Mouse (Mus musculus) liver, embryonic 14.5 days (tissue): ENCODE data around the gene Iqschfp. TPM values are rescaled to one million over a fixed set of nuclear protein-coding genes. Genes with fewer than 3 reads are reported as not detected.

Experiments
- ATAC-seq: fragments of 200-750 bp; cut with Nextera tagmentation; 2 replicates; pipeline ENCODE4 v1.8.0; 2017; ENCODE audit warnings: moderate number of reproducible peaks, mild to moderate bottlenecking, moderate library complexity; ENCODE audit not compliant: insufficient read depth
- DNase-seq, 3 experiments: peaks; one replicate each; pipeline ENCODE4 v3.0.0-alpha.2; 2012 to 2013; ENCODE audit warnings: low read depth in 3 of 3, low spot score in 3 of 3
- H3K27ac ChIP-seq: fragments of 300-500 bp; sonication (generic); 2 replicates; pipeline ENCODE4 v1.5.1; 2014; ENCODE audit warnings: moderate library complexity, mild to moderate bottlenecking, control low read depth, inconsistent platforms
- H3K27me3 ChIP-seq: fragments of 300-500 bp; sonication (generic); 2 replicates; pipeline ENCODE4 v1.6.1; 2014; ENCODE audit warnings: mild to moderate bottlenecking, low read length, moderate library complexity; ENCODE audit not compliant: control insufficient read depth, insufficient read depth
- H3K36me3 ChIP-seq: fragments of 300-500 bp; sonication (generic); replicated peaks from 2 replicates; pipeline ENCODE4 v1.6.1; 2014; ENCODE audit warnings: low read depth; ENCODE audit not compliant: control insufficient read depth, insufficient read depth
- H3K4me1 ChIP-seq, 2 experiments: fragments of 200-500 bp in 1 of 2; fragments of 300-500 bp in 1 of 2; sonication (generic) in 1 of 2; replicated peaks; 2 replicates each; pipeline ENCODE4 v1.6.1; 2012 to 2014; ENCODE audit warnings: antibody characterized with exemption in 1 of 2, inconsistent platforms in 1 of 2, low read length in 1 of 2; ENCODE audit not compliant: control insufficient read depth in 2 of 2, insufficient read depth in 2 of 2
- H3K4me2 ChIP-seq: fragments of 300-500 bp; sonication (generic); 2 replicates; pipeline ENCODE4 v1.6.1; 2014; ENCODE audit warnings: low read depth, mild to moderate bottlenecking, control low read depth, moderate library complexity
- H3K4me3 ChIP-seq, 2 experiments: fragments of 200-500 bp in 1 of 2; fragments of 300-500 bp in 1 of 2; sonication (generic) in 1 of 2; 2 replicates each; pipeline ENCODE4 v1.5.1; 2012 to 2014; ENCODE audit warnings: low read depth in 2 of 2, low read length in 2 of 2, mild to moderate bottlenecking in 2 of 2, control low read depth in 1 of 2, inconsistent platforms in 1 of 2, moderate library complexity in 1 of 2; ENCODE audit not compliant: insufficient read depth in 1 of 2
- H3K9ac ChIP-seq: fragments of 300-500 bp; sonication (generic); replicated peaks from 2 replicates; pipeline ENCODE4 v1.6.1; 2014; ENCODE audit warnings: mild to moderate bottlenecking, control low read depth, moderate library complexity
- H3K9me3 ChIP-seq: fragments of 300-500 bp; sonication (generic); 2 replicates; pipeline ENCODE4 v1.6.1; 2016; ENCODE audit warnings: low read length, mixed read lengths; ENCODE audit not compliant: control insufficient read depth
- CTCF ChIP-seq: IDR thresholded peaks from 2 replicates; pipeline ENCODE4 v1.5.1; 2016; ENCODE audit warnings: antibody characterized with exemption, low read depth, control low read depth
- EP300 ChIP-seq: IDR thresholded peaks from 2 replicates; pipeline ENCODE4 v1.6.1; 2016; ENCODE audit warnings: antibody characterized with exemption, low read depth
- WGBS: fragments of 180-500 bp; shearing (Covaris S2); extraction: QIAGEN DNeasy Blood & Tissue Kit; methylation state at CpG from one replicate; pipeline ENCODE4 v1.1.7; 2014; ENCODE audit not compliant: insufficient replicate concordance; 5-methylcytosine and 5-hydroxymethylcytosine counted together
- polyA plus RNA-seq, 2 experiments: library from polyadenylated mRNA; depleted of rRNA in 1 of 2; stranded (reverse) in 1 of 2; unstranded in 1 of 2; fragments of >200 nt; fragmentation: Nextera tagmentation in 1 of 2; extraction: Ambion mirVana in 1 of 2; gene quantifications; 2 replicates each; pipeline versions ENCODE4 v1.2.1 to v1.2.3; 2012 to 2014

The Iqschfp gene
- polyA plus RNA-seq, 2 experiments = not detected

GRCm38 (mm10) chr3:68388023-68388422 lies 496.0 kb downstream of the Iqschfp start:
- WGBS = 58% methylated on average over 3 of the region's 3 CpGs
- ATAC-seq = no peak
- H3K4me3 ChIP-seq = no peak overlapping the region

GRCm38 (mm10) chr3:68393578-68393977 lies 501.5 kb downstream of the Iqschfp start:
- Histone ChIP-seq H3K4me3 (no peak overlapping the region), H3K9ac (no peak overlapping the region), H3K27me3 (no peaks in the 10 kb centered on the region), H3K27ac (no peak overlapping the region), H3K4me1 (no peaks in the 10 kb centered on the region), H3K9me3 (no peaks in the 10 kb centered on the region), H3K36me3 (no peaks in the 10 kb centered on the region), H3K4me2 (no peak overlapping the region)
- DNase-seq = no peak
- WGBS = 51% methylated on average over 2 of the region's 2 CpGs
- no peak for ATAC-seq
- TF ChIP-seq CTCF = no peak
- TF ChIP-seq EP300 = no peak

More at GRCm38 (mm10) chr3:68388023-68388422, 496.0 kb downstream of the Iqschfp start:
- Histone ChIP-seq H3K27me3 (no peaks in the 10 kb centered on the region), H3K9ac (no peak overlapping the region), H3K4me2 (no peak overlapping the region), H3K9me3 (no peaks in the 10 kb centered on the region), H3K4me1 (no peaks in the 10 kb centered on the region), H3K36me3 (no peaks in the 10 kb centered on the region), H3K27ac (no peak overlapping the region)
- no peak for DNase-seq
- TF ChIP-seq EP300 (no peak), CTCF (no peak)

GRCm38 (mm10) chr3:68398691-68399090 lies 506.7 kb downstream of the Iqschfp start:
- no peaks in the 10 kb centered on the region for H3K4me1 ChIP-seq
- H3K9ac ChIP-seq = no peak overlapping the region
- H3K27ac ChIP-seq = no peak overlapping the region
- TF ChIP-seq CTCF (no peak), EP300 (no peak)
- WGBS = 61% methylated on average over 3 of the region's 3 CpGs
- H3K36me3 ChIP-seq = no peaks in the 10 kb centered on the region
- H3K27me3 ChIP-seq = no peaks in the 10 kb centered on the region
- H3K4me2 ChIP-seq = no peak overlapping the region
- ATAC-seq (no peak), DNase-seq (no peak)
- H3K9me3 ChIP-seq = no peaks in the 10 kb centered on the region
- H3K4me3 ChIP-seq = no peak overlapping the region

GRCm38 (mm10) chr3:68400121-68400520 lies 508.1 kb downstream of the Iqschfp start:
- DNase-seq (no peak), ATAC-seq (no peak)
- no peak for TF ChIP-seq EP300
- no peak for TF ChIP-seq CTCF
- Histone ChIP-seq H3K4me1 (no peaks in the 10 kb centered on the region), H3K9me3 (no peaks in the 10 kb centered on the region), H3K4me3 (no peak overlapping the region), H3K27me3 (no peaks in the 10 kb centered on the region), H3K9ac (no peak overlapping the region), H3K27ac (no peak overlapping the region), H3K36me3 (no peaks in the 10 kb centered on the region), H3K4me2 (no peak overlapping the region)
- WGBS = 64% methylated on average over 7 of the region's 7 CpGs

- TF ChIP-seq CTCF = no peak
- no peak for TF ChIP-seq EP300
- Histone ChIP-seq H3K9ac (no peak overlapping the region), H3K36me3 (no peaks in the 10 kb centered on the region), H3K4me2 (no peak overlapping the region), H3K27ac (no peak overlapping the region), H3K9me3 (no peaks in the 10 kb centered on the region), H3K4me3 (no peak overlapping the region), H3K27me3 (no peaks in the 10 kb centered on the region), H3K4me1 (no peaks in the 10 kb centered on the region)
- ATAC-seq (no peak), DNase-seq (no peak)
- 63% methylated on average over 4 of the region's 4 CpGs for WGBS
These were observed 511.3 kb downstream of the Iqschfp start for GRCm38 (mm10) chr3:68403343-68403742.
